Mouse (Mus musculus) liver, embryonic 14.5 days (tissue): Measurements from ENCODE around the gene Ogdhl.

Experiments
- CTCF ChIP-seq: IDR thresholded peaks from 2 replicates; pipeline ENCODE4 v1.5.1; 2016; ENCODE audit warnings: antibody characterized with exemption, low read depth, control low read depth
- EP300 ChIP-seq: IDR thresholded peaks from 2 replicates; pipeline ENCODE4 v1.6.1; 2016; ENCODE audit warnings: antibody characterized with exemption, low read depth

GRCm38 (mm10) chr14:32327366-32327765 lies 5.5 kb downstream of the Ogdhl start:
- TF ChIP-seq CTCF = no peak
- TF ChIP-seq EP300 = no peak
